Mouse (Mus musculus) embryonic stem cell, embryonic (primary cell): ENCODE results near the gene Slit3.

Source experiments
- CTCF ChIA-PET, 4 experiments: fragments of 300-600 bp in 2 of 4; fragments of 350-600 bp in 2 of 4; sonication (Branson Sonifier 250); formaldehyde crosslinking; loops; one replicate each; lab custom pipeline; 2022; ENCODE audit warnings: inconsistent platforms in 2 of 4; lab: Charles Lee
- POLR2A ChIA-PET, 4 experiments: fragments of 300-600 bp in 2 of 4; fragments of 350-600 bp in 2 of 4; sonication (Branson Sonifier 250); formaldehyde crosslinking; loops; one replicate each; lab custom pipeline; 2022; ENCODE audit warnings: antibody characterized with exemption in 4 of 4, inconsistent platforms in 1 of 4; lab: Charles Lee

Gene Slit3

DNA sequence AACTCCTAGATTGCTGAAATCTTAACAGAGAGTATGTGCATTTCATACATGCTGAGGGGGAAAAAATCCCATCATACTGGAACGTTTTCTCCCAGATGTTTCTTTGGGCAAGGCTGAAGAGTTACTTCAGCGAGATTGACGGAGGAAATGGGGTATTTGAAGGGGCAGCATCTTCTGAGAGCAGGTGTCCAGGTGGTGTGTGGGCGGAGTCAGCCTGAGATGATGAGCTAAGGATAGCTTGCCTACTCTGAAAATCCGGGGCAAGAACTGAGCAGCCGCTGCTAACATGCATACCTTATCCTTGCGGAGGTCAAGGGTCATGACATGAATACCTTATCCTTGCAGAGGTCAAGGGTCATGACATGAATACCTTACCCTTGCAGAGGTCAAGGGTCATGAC lies 576.5 kb downstream of the Slit3 start:
- ChIA-PET CTCF (interaction anchor here in 2 of 4 experiments (0.6 kb wide), 2 partner anchors 236 to 272 kb away, joined by 5 to 6 read pairs; no protein-coding TSS in a partner anchor), POLR2A (no interaction called here)

DNA sequence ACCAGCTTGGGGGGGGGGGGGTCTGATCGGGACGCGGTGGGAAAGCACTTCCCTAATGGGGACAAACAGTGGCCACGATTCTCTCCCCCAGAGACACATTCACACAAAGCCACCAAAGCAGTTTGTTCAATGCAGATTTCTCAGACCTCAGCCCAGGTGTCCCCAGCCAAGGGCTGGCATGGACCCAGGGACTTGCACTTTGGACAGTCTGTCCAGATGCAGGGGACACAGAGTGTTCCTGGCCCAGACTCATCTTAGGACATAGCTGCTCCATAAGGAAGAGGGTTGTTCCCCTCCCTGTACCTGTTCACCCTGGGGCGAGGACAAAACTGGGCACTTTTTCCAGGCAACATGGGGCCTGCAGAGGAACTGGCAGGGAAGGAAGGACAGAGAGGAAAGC lies 577.9 kb downstream of the Slit3 start:
- CTCF ChIA-PET, result interaction anchor here in 3 of 4 experiments (0.6 to 1.4 kb wide), 7 partner anchors 21 to 315 kb away, joined by 3 to 7 read pairs (median 3); no protein-coding TSS in a partner anchor
- POLR2A ChIA-PET, result interaction anchor here in 1 of 4 experiments (1.2 kb wide), 1 partner anchor 278 kb away, joined by 3 read pairs; no protein-coding TSS in a partner anchor

DNA sequence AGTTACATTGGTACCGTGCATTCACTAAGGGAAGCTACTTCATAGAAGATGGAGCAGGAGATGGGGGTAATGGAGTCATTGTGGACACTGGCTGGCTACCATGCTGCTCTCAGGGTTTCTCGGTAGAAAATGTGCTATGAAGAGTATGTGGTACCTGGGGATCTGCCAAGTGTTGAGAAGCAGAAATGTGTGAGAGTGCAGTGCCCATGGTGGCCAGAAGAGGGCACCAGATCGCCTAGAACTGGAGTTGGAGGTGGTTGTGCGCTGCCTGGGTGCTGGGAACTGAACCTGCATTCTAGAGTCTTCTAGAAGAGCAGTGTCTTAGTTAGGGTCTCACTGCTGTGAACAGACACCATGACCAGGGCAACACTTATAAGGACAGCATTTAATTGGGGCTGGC lies 582.4 kb downstream of the Slit3 start:
- CTCF ChIA-PET, result interaction anchor here in 1 of 4 experiments (1.0 kb wide), 1 partner anchor 9 kb away, joined by 3 read pairs; no protein-coding TSS in a partner anchor
- POLR2A ChIA-PET, result no interaction called here

DNA sequence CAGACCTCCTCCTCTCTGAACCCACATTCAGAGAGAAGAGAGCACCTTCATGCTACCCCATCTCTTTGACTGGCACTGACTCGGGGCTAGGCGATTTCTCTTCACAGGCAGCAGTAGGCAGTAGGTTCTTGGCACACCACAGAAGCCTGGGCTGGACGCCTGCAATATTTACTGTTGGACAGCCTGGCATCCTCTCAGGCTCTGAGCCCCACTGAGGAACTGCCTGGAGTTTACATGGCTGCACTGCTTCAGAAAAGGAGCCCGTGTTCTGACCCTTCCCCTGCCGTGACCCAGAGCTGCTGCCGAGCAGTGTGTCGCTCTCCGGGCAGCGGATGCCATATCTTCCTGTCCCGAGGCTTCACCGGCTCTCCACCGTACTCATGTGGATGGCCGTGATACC lies 583.4 kb downstream of the Slit3 start:
- POLR2A ChIA-PET, result interaction anchor here in 3 of 4 experiments (0.6 to 0.9 kb wide), 3 partner anchors 36 to 105 kb away, joined by 3 to 5 read pairs (median 3); no protein-coding TSS in a partner anchor

DNA sequence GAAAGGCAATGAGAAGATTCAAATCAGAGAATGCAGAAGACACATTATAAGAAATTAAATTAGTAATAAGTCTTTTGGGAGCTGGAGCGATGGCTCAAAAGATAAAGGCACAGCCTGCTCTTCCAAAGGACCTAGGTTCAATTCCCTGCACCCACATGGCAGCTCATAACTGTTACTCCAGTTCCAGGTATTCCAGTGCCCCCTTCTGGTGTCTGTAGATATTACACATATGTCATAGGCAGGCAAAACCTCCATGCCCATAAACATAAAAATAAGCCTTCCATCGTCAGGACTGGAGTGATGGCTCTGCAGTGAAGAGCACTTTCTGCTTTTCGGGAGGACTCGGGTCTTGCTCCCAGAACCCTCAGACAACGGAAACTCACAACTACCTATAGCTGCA lies 583.9 kb downstream of the Slit3 start:
- POLR2A ChIA-PET, result interaction anchor here in 3 of 4 experiments (0.6 to 1.2 kb wide), 4 partner anchors 36 to 333 kb away, joined by 3 to 5 read pairs (median 3); no protein-coding TSS in a partner anchor
- CTCF ChIA-PET, result interaction anchor here (0.5 to 1.6 kb wide), 9 partner anchors 10 to 1337 kb away, joined by 3 to 13 read pairs (median 4); no protein-coding TSS in a partner anchor

More for the DNA sequence above, 583.4 kb downstream of the Slit3 start:
- CTCF ChIA-PET, result interaction anchor here (0.5 to 1.6 kb wide), 10 partner anchors 9 to 297 kb away, joined by 3 to 13 read pairs (median 4); no protein-coding TSS in a partner anchor

DNA sequence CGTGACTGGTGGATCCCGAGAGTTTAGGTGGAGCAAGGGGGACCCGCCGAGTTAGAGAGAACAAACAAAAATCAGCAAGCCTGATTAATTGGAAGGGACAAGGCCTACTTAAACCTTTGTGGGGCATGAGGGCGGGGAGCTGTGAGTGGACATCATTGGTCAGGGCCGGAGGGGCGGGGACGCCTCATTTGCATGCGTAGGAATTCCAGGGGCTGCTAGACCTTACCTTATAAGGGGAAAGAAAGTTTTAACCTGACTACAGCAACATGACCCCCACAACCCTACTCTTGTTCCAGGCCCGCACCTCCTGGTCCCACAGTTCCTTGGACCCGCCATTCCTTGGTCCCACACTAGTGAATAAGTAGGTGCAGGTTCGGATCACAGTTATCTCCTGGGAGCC lies 586.4 kb downstream of the Slit3 start:
- ChIA-PET CTCF (interaction anchor here in 2 of 4 experiments (0.6 to 1.1 kb wide), 3 partner anchors 14 to 294 kb away, joined by 3 read pairs; no protein-coding TSS in a partner anchor), POLR2A (interaction anchor here in 3 of 4 experiments (0.5 to 1.9 kb wide), 5 partner anchors 13 to 293 kb away, joined by 3 to 8 read pairs (median 4); partner anchors contain the start of gene Pank3 (in 1 of the 3))

DNA sequence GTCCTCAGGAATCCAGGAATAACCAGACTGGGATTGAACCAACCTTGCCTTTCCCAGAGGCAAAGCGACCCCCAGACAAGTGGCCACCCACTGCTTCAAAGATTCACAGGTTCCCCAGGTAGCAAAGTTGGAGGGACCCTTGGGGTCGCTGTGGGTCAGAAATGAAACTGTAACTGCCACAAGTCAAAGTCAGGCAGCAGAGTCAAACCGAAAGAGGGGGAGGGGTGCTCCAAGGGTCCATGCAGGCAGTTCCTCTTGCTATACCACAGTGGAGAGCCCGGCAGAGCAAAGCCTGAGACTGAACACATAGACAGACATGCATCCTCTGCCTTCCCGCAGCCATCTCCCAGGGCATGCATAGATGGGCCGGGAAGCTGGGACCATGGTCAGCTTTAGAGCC lies 590.3 kb downstream of the Slit3 start:
- POLR2A ChIA-PET, result no interaction called here
- CTCF ChIA-PET, result no interaction called here

DNA sequence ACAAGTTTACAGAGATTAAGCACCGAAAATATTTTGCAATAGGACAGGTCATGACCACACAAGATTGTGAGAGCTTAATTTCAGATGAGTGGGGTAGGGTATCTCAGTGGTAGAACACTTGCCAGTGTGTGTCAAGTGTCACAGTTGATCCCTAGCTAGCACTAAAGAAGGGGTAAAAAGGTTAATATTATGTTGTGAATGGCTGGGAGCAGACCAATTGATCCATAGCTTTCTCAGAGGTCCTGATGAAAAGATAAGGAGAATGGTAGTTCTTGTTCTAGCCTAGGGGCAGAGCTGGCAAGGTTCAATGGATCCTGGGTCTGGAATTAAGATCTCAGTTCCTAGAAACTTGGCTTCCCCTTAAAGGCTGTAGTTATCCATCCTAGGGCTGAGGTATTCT lies 597.9 kb downstream of the Slit3 start:
- POLR2A ChIA-PET, result no interaction called here
- CTCF ChIA-PET, result interaction anchor here in 1 of 4 experiments (0.6 to 0.7 kb wide), 2 partner anchors 12 to 318 kb away, joined by 3 to 17 read pairs; no protein-coding TSS in a partner anchor

DNA sequence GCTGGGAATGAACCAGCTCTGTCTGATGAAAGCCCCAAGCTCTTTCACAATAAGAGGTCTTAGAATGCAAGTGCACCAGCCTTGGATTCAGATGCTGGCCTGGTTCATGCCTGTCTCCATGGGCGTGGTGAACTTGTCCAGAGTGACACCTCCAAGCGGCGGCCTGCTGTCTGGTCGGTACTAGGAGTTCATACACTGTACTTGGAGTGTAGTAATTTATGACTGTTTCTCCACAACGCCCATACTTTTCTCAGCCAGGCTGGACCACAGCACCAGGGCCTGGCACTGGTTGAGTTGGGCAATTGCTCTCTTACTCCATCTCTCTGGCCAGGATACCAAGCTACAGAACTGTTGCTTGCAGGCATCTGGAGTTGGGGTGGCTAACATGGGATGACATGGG lies 602.9 kb downstream of the Slit3 start:
- CTCF ChIA-PET, result interaction anchor here in 2 of 4 experiments (0.9 to 2.2 kb wide), 3 partner anchors 10 to 277 kb away, joined by 3 to 12 read pairs (median 3); no protein-coding TSS in a partner anchor
- POLR2A ChIA-PET, result no interaction called here

DNA sequence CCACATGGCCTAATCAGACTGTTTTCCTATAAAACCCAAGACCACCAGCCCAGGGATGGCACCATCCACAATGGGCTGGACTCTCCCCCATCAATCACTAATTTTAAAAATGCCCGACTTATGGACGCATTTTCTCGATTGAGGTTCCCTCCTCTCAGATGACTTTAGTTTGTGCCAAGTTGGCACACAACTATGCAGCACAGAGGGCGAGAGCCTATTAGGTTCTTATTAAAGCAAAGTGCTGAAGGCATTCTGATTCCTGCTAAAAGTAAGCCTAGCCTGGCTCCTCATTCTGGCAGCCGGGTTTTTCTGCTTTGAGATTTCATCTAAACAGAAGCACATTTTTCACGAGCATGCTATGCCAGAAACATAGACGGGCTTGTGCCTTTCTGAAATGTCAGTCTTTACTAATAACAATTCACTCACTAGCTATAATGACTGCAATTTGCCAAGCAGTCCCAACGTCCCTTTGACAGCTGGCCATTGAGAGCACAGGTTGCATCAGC lies 605.4 kb downstream of the Slit3 start:
- ChIA-PET CTCF (interaction anchor here in 1 of 4 experiments (0.6 kb wide), 1 partner anchor 307 kb away, joined by 3 read pairs; no protein-coding TSS in a partner anchor), POLR2A (no interaction called here)

DNA sequence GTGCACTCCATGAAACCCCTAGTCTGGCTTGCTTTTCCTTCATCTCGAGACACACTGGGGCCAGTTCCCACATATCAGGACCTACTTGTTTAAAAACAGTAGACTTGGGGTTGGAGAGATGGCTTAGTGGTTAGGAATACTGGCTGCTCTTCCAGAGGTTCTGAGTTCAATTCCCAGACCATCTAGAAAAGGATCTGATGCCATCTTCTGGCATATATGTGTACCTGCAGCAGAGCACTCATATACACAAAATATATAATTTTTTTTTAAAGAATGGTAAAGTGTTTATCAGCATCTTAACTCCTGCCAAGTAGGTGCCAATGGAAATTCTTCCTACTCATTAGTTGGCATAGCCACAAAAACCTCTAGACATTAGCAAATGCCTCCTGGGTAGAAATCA lies 607.2 kb downstream of the Slit3 start:
- ChIA-PET POLR2A (no interaction called here), CTCF (no interaction called here)

DNA sequence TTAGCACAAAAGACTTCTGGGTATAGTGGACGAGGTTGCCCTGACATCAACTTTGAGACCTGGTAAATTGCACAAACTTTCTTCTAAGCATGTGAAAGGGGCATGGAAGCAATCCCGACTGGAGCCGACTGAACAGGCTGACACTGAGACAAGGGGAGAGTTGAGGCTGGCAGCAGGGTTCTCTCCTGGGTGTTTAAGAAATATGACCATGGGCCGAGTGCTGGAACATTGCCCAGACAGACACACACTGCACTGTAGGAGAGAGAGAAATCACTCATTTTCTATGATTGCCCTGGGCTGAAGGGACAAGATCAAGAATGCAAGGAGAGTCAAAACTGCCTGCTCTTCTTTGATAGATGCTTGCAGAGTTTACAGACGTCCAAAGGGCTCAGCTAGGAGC lies 608.2 kb downstream of the Slit3 start:
- ChIA-PET CTCF (interaction anchor here in 1 of 4 experiments (1.3 kb wide), 1 partner anchor 24 kb away, joined by 4 read pairs; no protein-coding TSS in a partner anchor), POLR2A (interaction anchor here in 1 of 4 experiments (1.5 kb wide), 1 partner anchor 16 kb away, joined by 3 read pairs; no protein-coding TSS in a partner anchor)

DNA sequence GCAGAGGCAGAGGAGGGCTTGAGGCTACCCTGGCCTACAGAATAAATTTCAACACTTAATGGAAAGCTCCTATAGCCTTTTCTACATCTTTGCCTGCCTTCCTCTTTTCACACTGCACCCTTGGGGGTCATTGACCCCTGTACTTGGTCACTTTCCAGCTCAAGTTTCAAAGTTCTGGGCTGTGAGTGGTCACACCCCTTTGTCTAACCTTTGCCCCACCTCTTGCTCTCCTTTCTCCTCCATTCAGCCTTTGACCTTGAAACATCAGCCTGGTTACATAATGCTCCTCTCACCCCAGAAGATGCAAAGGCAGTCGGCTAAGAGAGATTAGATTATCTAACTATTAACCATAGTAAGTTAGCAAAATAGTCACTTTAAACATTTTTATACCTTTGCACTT lies 611.3 kb downstream of the Slit3 start:
- POLR2A ChIA-PET, result no interaction called here
- CTCF ChIA-PET, result interaction anchor here in 1 of 4 experiments (0.6 kb wide), 1 partner anchor 201 kb away, joined by 4 read pairs; no protein-coding TSS in a partner anchor

DNA sequence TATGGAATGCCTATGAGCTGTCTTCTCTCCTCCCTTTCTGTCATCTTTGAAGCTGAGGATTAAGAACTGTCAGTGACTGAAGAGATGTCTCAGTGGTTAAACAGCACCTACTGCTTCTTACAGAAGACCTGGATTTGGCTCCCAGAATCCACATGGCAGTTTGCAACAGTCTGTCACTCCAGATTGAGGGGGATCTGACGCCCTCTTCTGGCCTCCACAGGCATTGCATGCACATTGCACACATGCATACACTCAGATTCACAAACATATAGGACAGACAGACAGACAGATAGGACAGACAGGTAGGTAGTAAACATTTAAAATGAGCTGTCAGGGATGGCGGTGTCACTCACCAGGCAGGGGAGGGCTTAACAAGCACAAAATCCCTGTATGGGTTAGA lies 615.8 kb downstream of the Slit3 start:
- POLR2A ChIA-PET, result interaction anchor here in 1 of 4 experiments (1.6 kb wide), 1 partner anchor 33 kb away, joined by 6 read pairs; the partner anchor contains the start of gene Pank3
- CTCF ChIA-PET, result interaction anchor here in 2 of 4 experiments (0.6 to 1.0 kb wide), 3 partner anchors 10 to 291 kb away, joined by 3 to 9 read pairs (median 3); no protein-coding TSS in a partner anchor

DNA sequence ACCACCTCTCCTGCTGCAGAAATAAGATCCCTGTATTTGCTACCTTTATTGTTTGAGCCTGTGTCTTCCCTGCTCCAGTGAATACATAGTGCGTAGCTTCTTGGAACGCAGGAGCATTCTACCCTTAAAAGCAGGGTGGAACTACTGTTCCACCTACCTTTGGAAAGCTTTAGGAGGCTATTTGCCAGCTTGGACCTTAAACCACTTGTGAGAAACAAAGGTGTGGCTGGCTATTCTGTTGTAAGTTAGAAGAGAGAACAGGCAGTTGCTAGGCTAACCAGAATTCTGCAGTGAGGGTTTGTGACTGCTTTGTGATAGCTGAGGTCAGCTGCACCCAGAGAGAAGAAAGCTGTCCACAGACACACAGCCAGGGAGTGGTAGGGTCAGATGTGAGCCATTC lies 616.2 kb downstream of the Slit3 start:
- POLR2A ChIA-PET, result interaction anchor here in 1 of 4 experiments (1.6 kb wide), 1 partner anchor 32 kb away, joined by 6 read pairs; the partner anchor contains the start of gene Pank3
- CTCF ChIA-PET, result interaction anchor here in 2 of 4 experiments (0.6 to 1.0 kb wide), 5 partner anchors 9 to 412 kb away, joined by 3 to 9 read pairs (median 3); no protein-coding TSS in a partner anchor

DNA sequence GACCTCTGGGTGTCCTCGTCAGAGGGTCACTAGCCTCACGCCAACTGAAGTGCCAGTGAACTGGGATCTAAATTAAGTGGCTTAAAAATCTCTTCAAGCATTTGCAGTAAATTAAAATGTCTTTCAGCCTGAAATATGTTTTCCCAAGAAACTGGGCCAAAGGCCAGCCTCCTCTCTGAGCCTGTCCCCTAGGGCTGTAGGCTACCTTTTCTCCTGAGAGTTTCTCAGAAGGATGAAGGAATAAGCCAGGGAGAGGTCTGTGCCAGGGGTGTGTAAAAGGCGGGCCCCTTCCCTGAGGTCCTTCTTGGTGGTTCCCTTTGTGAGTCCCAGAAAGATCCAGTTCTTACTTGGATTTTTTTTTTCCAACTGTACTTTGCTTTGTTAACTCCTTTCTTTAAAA lies 617.1 kb downstream of the Slit3 start:
- POLR2A ChIA-PET, result interaction anchor here in 1 of 4 experiments (1.6 kb wide), 1 partner anchor 32 kb away, joined by 6 read pairs; the partner anchor contains the start of gene Pank3
- CTCF ChIA-PET, result interaction anchor here in 1 of 4 experiments (0.9 kb wide), 1 partner anchor 45 kb away, joined by 3 read pairs; no protein-coding TSS in a partner anchor

DNA sequence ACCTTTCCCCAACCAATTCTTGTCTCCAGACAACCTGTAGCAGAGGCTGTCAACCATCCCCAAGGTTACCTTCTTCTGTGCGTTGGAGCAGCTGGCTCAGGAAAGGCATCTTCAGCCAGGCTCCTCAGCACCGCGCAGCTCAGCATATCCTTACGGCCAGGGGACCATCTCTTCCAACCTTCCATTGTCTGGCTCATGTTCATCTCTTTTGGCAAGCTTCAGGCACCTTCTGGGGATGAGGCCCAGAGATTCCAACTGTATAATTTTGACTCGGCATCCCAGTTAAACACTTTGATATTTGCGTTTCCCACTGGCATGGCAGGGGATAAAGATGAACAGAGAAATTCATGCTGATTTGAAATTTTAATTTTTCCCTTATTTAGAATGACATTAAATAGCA lies 622.6 kb downstream of the Slit3 start:
- ChIA-PET POLR2A (no interaction called here), CTCF (interaction anchor here in 1 of 4 experiments (1.3 kb wide), 1 partner anchor 10 kb away, joined by 3 read pairs; no protein-coding TSS in a partner anchor)

DNA sequence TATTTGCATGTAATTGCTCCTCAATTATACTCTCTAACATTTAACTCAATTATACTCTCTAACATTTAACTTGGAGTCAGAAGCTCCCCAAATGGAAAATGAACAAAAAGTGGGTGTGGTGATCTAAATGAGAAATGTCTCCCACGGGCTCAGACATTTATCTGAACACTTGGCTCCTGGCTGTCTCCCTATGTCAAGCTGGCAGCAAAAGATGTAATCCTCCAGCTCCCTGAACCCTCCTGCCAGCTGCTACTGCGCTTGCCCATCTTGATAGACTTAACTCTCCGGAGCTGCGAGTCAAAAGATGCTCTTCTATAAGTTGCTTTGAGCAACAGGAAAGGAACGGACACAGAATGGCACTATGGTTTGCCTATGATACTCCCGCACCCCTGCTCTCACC lies 623.5 kb downstream of the Slit3 start:
- POLR2A ChIA-PET, result interaction anchor here in 1 of 4 experiments (0.6 to 1.0 kb wide), 2 partner anchors 15 to 578 kb away, joined by 3 read pairs; no protein-coding TSS in a partner anchor
- CTCF ChIA-PET, result no interaction called here

DNA sequence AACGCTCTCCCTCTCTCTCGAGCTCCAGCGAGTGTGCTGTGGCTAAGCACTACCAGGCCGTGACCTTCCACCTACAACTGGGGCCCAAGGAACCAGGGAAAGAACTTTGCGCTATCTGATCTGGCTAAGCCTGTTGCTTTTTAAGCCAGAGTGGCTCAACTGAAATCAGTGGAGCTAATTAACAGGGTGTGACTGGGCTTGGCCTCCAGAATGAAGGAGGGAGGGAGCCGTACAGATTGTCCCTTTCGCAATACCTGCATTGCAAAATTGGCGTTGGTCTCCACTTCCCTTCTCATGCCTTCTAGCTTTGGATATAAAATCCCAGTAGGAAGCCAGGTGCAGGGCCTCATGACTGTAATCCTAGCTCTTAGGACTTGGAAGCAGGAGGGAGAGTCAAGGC lies 629.6 kb downstream of the Slit3 start:
- POLR2A ChIA-PET, result interaction anchor here in 2 of 4 experiments (0.6 to 1.3 kb wide), 3 partner anchors 8 to 48 kb away, joined by 3 to 4 read pairs (median 3); partner anchors contain the start of gene Fbll1 (in 1 of the 2)
- CTCF ChIA-PET, result interaction anchor here in 1 of 4 experiments (0.5 to 0.7 kb wide), 2 partner anchors 20 to 245 kb away, joined by 3 read pairs; no protein-coding TSS in a partner anchor
